16 mouse cellular contexts compared by ENCODE assay signal in the genomic region with DNA sequence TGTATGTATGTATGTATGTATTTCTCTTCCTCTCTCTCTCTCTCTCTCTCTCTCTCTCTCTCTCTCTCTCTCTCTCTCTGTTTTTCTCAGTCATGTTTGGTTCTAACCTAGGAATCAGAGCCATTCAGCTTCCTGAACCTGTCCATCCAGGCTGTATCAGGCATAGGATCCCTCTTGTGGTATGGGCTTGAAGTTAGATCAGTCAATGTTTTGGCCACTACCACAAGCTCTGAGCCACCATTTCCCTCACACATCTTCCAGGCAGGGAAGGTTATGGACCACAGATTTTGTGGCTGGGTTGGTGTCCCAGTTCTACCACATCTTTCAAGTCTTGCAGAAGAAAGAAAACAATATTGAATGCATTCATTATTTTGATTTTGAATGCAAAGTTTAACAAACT. TPM values are rescaled to one million over a fixed set of nuclear protein-coding genes. Genes with fewer than 3 reads are reported as not detected.
DNase-seq lines count a peak whose midpoint lies in the region; ATAC-seq and TF ChIP-seq lines count a peak whose summit lies in the region.
"Had no signal": no experiment of that assay in that cellular context is flagged by ENCODE, and none has a peak within 500 bp of the region (broad histone marks: within the 10 kb centered on the region; RNA-seq: fewer than 3 reads in every experiment).

No protein-coding gene starts in this region.

- H3K9me3 ChIP-seq in heart, postnatal 0 days (replicated peaks; ENCODE audit: control insufficient read depth, low read length), result no peaks in the 10 kb centered on the region
- H3K9me3 ChIP-seq: forebrain, embryonic 13.5 days; midbrain, embryonic 12.5 days; neural tube, embryonic 12.5 days had no signal

- H3K36me3 ChIP-seq in heart, postnatal 0 days (replicated peaks; ENCODE audit: control insufficient read depth, insufficient read depth, low read length), result no peaks in the 10 kb centered on the region
- H3K36me3 ChIP-seq: midbrain, embryonic 12.5 days; neural tube, embryonic 12.5 days had no signal

- intact Hi-C loops in heart, postnatal 14 days (cut with DNase I), result no loop called here
- intact Hi-C loops in left cerebral cortex, postnatal 4 days (cut with DNase I), result no loop called here

- H3K27ac ChIP-seq in heart, postnatal 0 days (ENCODE audit: low read depth), result 0 out of 2 replicates have a peak overlapping the region, but pooled peaks have one; percentile 36
- peak overlapping the region; percentile 88 for H3K27ac ChIP-seq in bone marrow macrophage, adult 2 months (ENCODE audit: insufficient read depth, low read depth, low read length)
- H3K27ac ChIP-seq: forebrain, embryonic 13.5 days; hindbrain, postnatal 0 days; midbrain, embryonic 12.5 days; neural tube, embryonic 12.5 days had no signal

- ATAC-seq in heart, postnatal 0 days (ENCODE audit: insufficient read depth, low read depth), result no peak
- ATAC-seq: forebrain, embryonic 13.5 days; hindbrain, postnatal 0 days; intestine, postnatal 0 days; liver, postnatal 0 days had no signal

- no peaks in the 10 kb centered on the region for H3K27me3 ChIP-seq in heart, postnatal 0 days (ENCODE audit: control insufficient read depth, insufficient read depth, low read length)
- H3K27me3 ChIP-seq: forebrain, embryonic 13.5 days; midbrain, embryonic 12.5 days; neural tube, embryonic 12.5 days had no signal

- no peak for DNase-seq in heart, postnatal 0 days (ENCODE audit: low spot score)
- no peak for DNase-seq in heart, postnatal 14 days
- DNase-seq in 3T3-L1 (ENCODE audit: low read depth, low spot score) (peak; percentile 16), 416B (ENCODE audit: low read depth) (peak; percentile 52)
- DNase-seq in thymus, postnatal 4 days, result no peak
- DNase-seq in left cerebral cortex, postnatal 4 days, result no peak
- DNase-seq: cerebellum, adult 8-10 months; liver, postnatal 0 days; thymus, postnatal 36 days had no signal

- H3K4me1 ChIP-seq in heart, postnatal 0 days (ENCODE audit: control insufficient read depth, insufficient read depth), result no peaks in the 10 kb centered on the region
- H3K4me1 ChIP-seq in bone marrow macrophage, adult 2 months (ENCODE audit: control insufficient read depth, insufficient read depth, low read length), result peaks cover 20% of the 10 kb centered on the region
- H3K4me1 ChIP-seq: forebrain, embryonic 13.5 days; midbrain, embryonic 12.5 days; neural tube, embryonic 12.5 days had no signal

- no peak for TF ChIP-seq EP300 in heart, postnatal 0 days (IDR thresholded peaks at IDR 0.05; ENCODE audit: low read depth)

- no peak overlapping the region for H3K4me3 ChIP-seq in heart, postnatal 0 days (ENCODE audit: low read depth, low read length)
- no peak overlapping the region for H3K4me3 ChIP-seq in bone marrow macrophage, adult 2 months (ENCODE audit: insufficient read depth, low read length)
- H3K4me3 ChIP-seq: forebrain, embryonic 13.5 days; midbrain, embryonic 12.5 days; neural tube, embryonic 12.5 days had no signal

- no peak overlapping the region for H3K9ac ChIP-seq in heart, postnatal 0 days (replicated peaks; ENCODE audit: low read depth, low read length)
- H3K9ac ChIP-seq: forebrain, embryonic 13.5 days; liver, postnatal 0 days; midbrain, embryonic 12.5 days; neural tube, embryonic 12.5 days had no signal

- no peak for TF ChIP-seq CTCF in heart, postnatal 0 days (IDR thresholded peaks at IDR 0.05; ENCODE audit: low read depth)
- no peak for TF ChIP-seq CTCF in bone marrow macrophage, adult 2 months (IDR thresholded peaks at IDR 0.05; ENCODE audit: low read depth, low read length)

- H3K4me2 ChIP-seq in heart, postnatal 0 days (ENCODE audit: low read depth, low read length), result no peak overlapping the region
- H3K4me2 ChIP-seq: forebrain, embryonic 13.5 days; heart, embryonic 11.5 days; midbrain, embryonic 12.5 days; neural tube, embryonic 12.5 days had no signal

- TF ChIP-seq POLR2A in bone marrow macrophage, adult 2 months (IDR thresholded peaks at IDR 0.05; ENCODE audit: borderline replicate concordance, low read depth, low read length), result no peak

RNA-seq across cellular contexts. Expression of a gene that starts 35.4 kb away (rescaled TPM):
- 94.9 and 140 TPM in 2 replicates for total RNA-seq in heart, postnatal 0 days (2014; rRNA removed; ENCODE audit: low replicate concordance)
- 70.7 and 70.8 TPM in 2 replicates for polyA plus RNA-seq in heart, postnatal 0 days (2015; fragmentation: Nextera tagmentation; extraction: Ambion mirVana)
- 100 to 1,000 TPM; 182 to 189 TPM for total RNA-seq in heart, postnatal 14 days (2021)
- 668 and 730 TPM in 2 replicates for polyA plus RNA-seq in bone marrow macrophage, adult 2 months (2012; ENCODE audit: insufficient read depth, insufficient read length, missing spikeins)
- 10 to 100 TPM; 70.8 to 76.0 TPM for total RNA-seq in left cerebral cortex, postnatal 4 days (2021)

Comparison
In these comparisons a context has a peak if more than half of its experiments do, and no peak if none do; other contexts are left out.
1. DNase-seq: peak in 3T3-L1 (single experiment) and 416B (single experiment); none in heart, postnatal 0 days (single experiment), heart, postnatal 14 days (0 of 2), thymus, postnatal 4 days (single experiment) and left cerebral cortex, postnatal 4 days (single experiment).